Mouse (Mus musculus): ENCODE measurements around the gene Espnl. TPM values are rescaled to one million over a fixed set of nuclear protein-coding genes. Genes with fewer than 3 reads are reported as not detected.

The Espnl gene
- total and polyA plus RNA-seq, 3 experiments = 7.0 to 11.2 (median 9.8) TPM

DNA sequence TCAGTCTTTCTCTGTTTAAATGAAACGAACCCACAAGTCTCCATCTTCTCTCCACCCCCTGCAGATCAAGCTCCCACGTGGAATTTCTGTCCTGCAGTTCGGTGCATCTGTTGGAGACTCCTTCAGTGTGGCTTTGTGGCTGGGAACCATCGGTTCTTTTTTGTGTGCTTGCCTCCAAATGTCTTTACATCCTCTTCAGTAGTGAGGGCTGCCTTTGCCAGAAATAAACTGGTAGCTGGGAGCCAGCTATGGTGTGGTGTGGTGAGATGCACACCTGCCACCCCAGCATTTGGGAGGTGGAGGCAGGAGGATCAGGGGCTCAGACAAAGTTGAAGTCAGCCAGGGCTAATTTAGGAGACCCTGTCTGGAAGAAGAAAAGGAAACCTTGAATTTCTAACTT lies 10.2 kb downstream of the Espnl start:
- DNase-seq (ENCODE audit: extremely low read depth) = no peak
- Histone ChIP-seq H3K4me1 (ENCODE audit: control insufficient read depth in 1 of 2, insufficient read depth in 2 of 2) (peaks cover 0 to 24% of the 10 kb centered on the region in 2 experiments; a peak in 2 of 4 replicates), H3K9me3 (replicated peaks; ENCODE audit: low read length) (no peaks in the 10 kb centered on the region), H3K4me2 (ENCODE audit: insufficient read depth, low read depth, poor library complexity, severe bottlenecking) (no peak overlapping the region), H3K4me3 (replicated peaks in 1 of 3; ENCODE audit: low read depth in 2 of 3, low read length in 2 of 3, poor library complexity in 1 of 3) (no peak overlapping the region), H3K27me3 (replicated peaks) (no peaks in the 10 kb centered on the region), H3K9ac (ENCODE audit: insufficient read depth, low read depth) (no peak overlapping the region), H3K27ac (ENCODE audit: insufficient read depth, low read depth) (no peak overlapping the region), H3K79me2 (replicated peaks; ENCODE audit: control insufficient read depth, extremely low read depth, insufficient read depth, poor library complexity, severe bottlenecking) (no peaks in the 10 kb centered on the region), H3K36me3 (replicated peaks in 1 of 2; ENCODE audit: control insufficient read depth in 1 of 2, insufficient read depth in 1 of 2, low read length in 1 of 2) (peaks cover 34 to 91% of the 10 kb centered on the region in 2 experiments)
- dilution Hi-C loops (cut with MboI; ENCODE audit: extremely low pct_ligation_motif_present, extremely low pct_unique_long_range_greater_than_20kb, low sequenced_read_pairs) = no loop called here
- no peak for TF ChIP-seq MYC (IDR thresholded peaks at IDR 0.05; ENCODE audit: low read depth, low read length)
- TF ChIP-seq KAT2A (IDR thresholded peaks at IDR 0.05; ENCODE audit: insufficient replicate concordance, low read length) = no peak
- no peak for TF ChIP-seq MXI1 (IDR thresholded peaks at IDR 0.05; ENCODE audit: low read depth, low read length)
- TF ChIP-seq ZMIZ1 (IDR thresholded peaks at IDR 0.05; ENCODE audit: low read depth, low read length) = no peak
- TF ChIP-seq ZNF384 (IDR thresholded peaks at IDR 0.05; ENCODE audit: low read depth, low read length) = no peak
- no peak for TF ChIP-seq JUN (IDR thresholded peaks at IDR 0.05; ENCODE audit: insufficient read depth, low read depth, low read length)
- no peak for TF ChIP-seq CHD2 (IDR thresholded peaks at IDR 0.05; ENCODE audit: low read length)
- in situ Hi-C loops (cut with MboI; ENCODE audit: low pct_ligation_motif_present, low pct_unique_long_range_greater_than_20kb, low sequenced_read_pairs) = no loop called here

DNA sequence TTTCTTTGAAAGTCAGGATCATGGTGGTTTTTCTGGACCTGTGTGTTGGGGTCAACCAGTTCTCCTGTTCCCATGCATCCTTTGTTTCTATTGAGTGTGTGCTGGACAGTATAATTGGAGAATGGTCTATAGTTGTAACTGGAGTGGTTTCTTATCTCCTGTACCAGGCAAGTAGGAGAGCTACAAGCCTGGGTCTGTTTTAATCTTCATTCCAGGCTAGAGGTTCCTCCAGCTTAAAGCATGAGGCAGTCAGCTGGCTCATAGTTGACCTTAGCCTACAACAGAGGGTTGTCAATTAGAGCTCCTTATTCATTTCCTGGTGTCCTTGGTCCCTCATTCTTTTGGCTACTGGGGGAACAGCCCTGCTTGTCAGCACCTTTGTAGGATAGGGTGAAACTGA lies 11.7 kb downstream of the Espnl start:
- Histone ChIP-seq H3K27ac (ENCODE audit: insufficient read depth, low read depth) (no peak overlapping the region), H3K9me3 (replicated peaks; ENCODE audit: low read length) (no peaks in the 10 kb centered on the region), H3K36me3 (replicated peaks in 1 of 2; ENCODE audit: control insufficient read depth in 1 of 2, insufficient read depth in 1 of 2, low read length in 1 of 2) (peaks cover 24 to 90% of the 10 kb centered on the region in 2 experiments), H3K4me3 (replicated peaks in 1 of 3; ENCODE audit: low read depth in 2 of 3, low read length in 2 of 3, poor library complexity in 1 of 3) (no peak overlapping the region), H3K27me3 (replicated peaks) (no peaks in the 10 kb centered on the region), H3K79me2 (replicated peaks; ENCODE audit: control insufficient read depth, extremely low read depth, insufficient read depth, poor library complexity, severe bottlenecking) (no peaks in the 10 kb centered on the region), H3K9ac (ENCODE audit: insufficient read depth, low read depth) (no peak overlapping the region), H3K4me2 (ENCODE audit: insufficient read depth, low read depth, poor library complexity, severe bottlenecking) (no peak overlapping the region), H3K4me1 (ENCODE audit: control insufficient read depth in 1 of 2, insufficient read depth in 2 of 2) (peaks cover 0 to 20% of the 10 kb centered on the region in 2 experiments; a peak in 2 of 4 replicates)
- no peak for DNase-seq (ENCODE audit: extremely low read depth)
- dilution Hi-C loops (cut with MboI; ENCODE audit: extremely low pct_ligation_motif_present, extremely low pct_unique_long_range_greater_than_20kb, low sequenced_read_pairs) (no loop called here), in situ Hi-C loops (cut with MboI; ENCODE audit: low pct_ligation_motif_present, low pct_unique_long_range_greater_than_20kb, low sequenced_read_pairs) (no loop called here)
- TF ChIP-seq PAX5 (IDR thresholded peaks at IDR 0.05; ENCODE audit: low read length) = no peak
- TF ChIP-seq ZMIZ1 (IDR thresholded peaks at IDR 0.05; ENCODE audit: low read depth, low read length) = no peak
- TF ChIP-seq EP300 (IDR thresholded peaks at IDR 0.05; ENCODE audit: low read length) = no peak
- TF ChIP-seq TBP (conservative IDR thresholded peaks at IDR 0.05; ENCODE audit: low read depth, low read length) = no peak
- no peak for TF ChIP-seq JUN (IDR thresholded peaks at IDR 0.05; ENCODE audit: insufficient read depth, low read depth, low read length)
- no peak for TF ChIP-seq USF1 (IDR thresholded peaks at IDR 0.05; ENCODE audit: low read depth, low read length)
- TF ChIP-seq BHLHE40 (IDR thresholded peaks at IDR 0.05; ENCODE audit: low read depth, low read length) = no peak
- TF ChIP-seq GABPA (IDR thresholded peaks at IDR 0.05; ENCODE audit: insufficient replicate concordance, low read depth, low read length) = no peak
- TF ChIP-seq JUND (conservative IDR thresholded peaks at IDR 0.05; ENCODE audit: low read depth, low read length) = no peak
- TF ChIP-seq MAZ (IDR thresholded peaks at IDR 0.05; ENCODE audit: low read depth, low read length) = no peak
- no peak for TF ChIP-seq KAT2A (IDR thresholded peaks at IDR 0.05; ENCODE audit: insufficient replicate concordance, low read length)
- TF ChIP-seq MEF2A (IDR thresholded peaks at IDR 0.05; ENCODE audit: borderline replicate concordance, low read depth, low read length) = no peak
- TF ChIP-seq USF2 (conservative IDR thresholded peaks at IDR 0.05; ENCODE audit: low read depth, low read length) = no peak
- no peak for TF ChIP-seq CTCF (conservative IDR thresholded peaks at IDR 0.05 in 1 of 2, IDR thresholded peaks at IDR 0.05 in 1 of 2; ENCODE audit: low read depth in 2 of 2, low read length in 2 of 2)
- TF ChIP-seq ZKSCAN1 (IDR thresholded peaks at IDR 0.05; ENCODE audit: borderline replicate concordance, low read depth, low read length) = no peak
- no peak for TF ChIP-seq CHD2 (IDR thresholded peaks at IDR 0.05; ENCODE audit: low read length)
- no peak for TF ChIP-seq POLR2A (IDR thresholded peaks at IDR 0.05; ENCODE audit: low read depth, low read length)
- no peak for TF ChIP-seq TCF12 (IDR thresholded peaks at IDR 0.05; ENCODE audit: low read depth, low read length)
- no peak for TF ChIP-seq MAX (IDR thresholded peaks at IDR 0.05; ENCODE audit: low read length)

Data from CH12.LX (cell line).